Mouse (Mus musculus) embryonic fibroblast, embryonic 13.5 days (primary cell): Measurements from ENCODE around the gene Calml4.

Experiments
- CTCF ChIP-seq: IDR thresholded peaks from 2 replicates; pipeline ENCODE4 v1.5.1; 2011; ENCODE audit warnings: mild to moderate bottlenecking, control low read depth, low read length, moderate library complexity, borderline replicate concordance; ENCODE audit not compliant: insufficient read depth
- POLR2A ChIP-seq: IDR thresholded peaks from 2 replicates; pipeline ENCODE4 v1.6.1; 2011; ENCODE audit warnings: low read depth, mild to moderate bottlenecking, control low read depth, low read length, moderate library complexity

- TF ChIP-seq POLR2A (no peak), CTCF (no peak)
Observed at GRCm38 (mm10) chr9:62825791-62826393, 32.0 kb upstream of the Calml4 start.
